Mouse (Mus musculus) T-helper 17 cell (primary cell): ENCODE measurements at regions not wholly inside any gene's neighbourhood (a gene's known extent, or its start where the extent isn't known, plus 50 kb on each side); places are given as distances from the start of the nearest gene placed in this dataset.
"Not testable (repeated sequence)": the region's sequence is repeated elsewhere in the genome, so short reads cannot be mapped to it uniquely, and the experiment has no call there.

Experiments
- in situ Hi-C, 2 experiments: fragments of 300-600 bp; cut with MboI, MseI; formaldehyde crosslinking; loops; 1 replicate in 1 of 2; 2 replicates in 1 of 2; pipeline ENCODE4 v1.15.1; 2025; ENCODE audit warnings: high pct_unique_total_duplicates in 2 of 2

DNA sequence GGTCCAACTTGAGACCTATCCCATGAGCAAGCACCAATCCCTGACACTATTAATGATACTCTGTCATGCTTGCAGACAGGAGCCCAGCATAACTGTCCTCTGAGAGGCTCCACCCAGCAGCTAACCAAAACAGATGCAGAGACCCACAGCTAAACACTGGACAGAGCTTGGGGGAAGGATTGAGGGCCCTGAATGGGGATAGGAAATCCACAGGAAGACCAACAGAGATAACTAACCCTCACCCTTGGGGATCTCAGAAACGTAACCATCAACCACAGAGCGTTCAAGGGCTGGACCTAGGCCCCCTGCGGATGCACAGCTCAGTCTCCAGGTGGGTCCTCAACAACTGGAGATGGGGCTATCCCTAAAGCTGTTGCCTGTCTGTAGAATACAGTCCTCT is 93.7 kb downstream of the Cd24a start:
- in situ Hi-C loops = loop anchor here (5.0 kb wide), 2 partner anchors 74 to 79 kb away; no protein-coding TSS in a partner anchor

DNA sequence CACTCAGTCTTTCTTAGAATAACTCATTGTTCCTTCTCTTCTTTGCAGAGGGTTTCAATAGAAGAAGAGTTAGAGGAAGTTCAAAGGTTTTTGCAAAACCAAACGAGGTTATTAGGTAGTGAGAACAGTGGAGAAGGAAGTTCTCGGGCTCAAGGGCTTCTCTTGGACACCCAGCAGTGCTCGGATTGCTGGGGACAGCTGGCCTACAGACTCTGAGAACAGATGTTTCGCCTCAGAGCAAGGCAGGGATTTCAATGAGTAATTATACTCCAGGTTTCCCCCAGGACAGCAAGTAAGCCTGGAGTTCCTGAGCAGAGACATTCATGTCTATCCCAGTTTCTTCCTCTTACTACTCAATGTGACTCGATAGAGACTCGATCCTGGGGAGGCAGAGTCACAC is 94.4 kb downstream of the Cd24a start:
- in situ Hi-C loops = loop anchor here (5.0 kb wide), 2 partner anchors 75 to 80 kb away; no protein-coding TSS in a partner anchor

DNA sequence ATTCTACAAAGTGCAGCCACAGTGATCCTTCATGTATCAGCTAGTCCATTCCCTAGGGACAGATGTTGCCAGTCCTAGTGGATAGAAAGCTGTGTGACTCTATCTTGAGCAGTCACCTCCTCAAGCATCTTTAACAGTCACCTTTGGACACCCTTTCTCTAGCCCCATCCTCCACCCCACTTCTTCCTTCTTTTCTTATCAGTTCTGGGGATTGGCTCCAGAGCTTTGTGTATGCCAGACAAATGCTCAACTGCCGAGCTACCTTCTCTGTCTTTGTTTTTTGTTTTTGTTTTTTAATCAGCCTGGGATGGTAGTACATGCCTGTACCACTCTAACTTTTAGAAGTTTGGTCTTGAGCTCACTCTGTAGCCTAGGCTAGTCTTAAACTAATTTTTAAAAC is 96.7 kb downstream of the Cd24a start:
- in situ Hi-C loops = loop anchor here (5.0 kb wide), 2 partner anchors 77 to 82 kb away; no protein-coding TSS in a partner anchor

DNA sequence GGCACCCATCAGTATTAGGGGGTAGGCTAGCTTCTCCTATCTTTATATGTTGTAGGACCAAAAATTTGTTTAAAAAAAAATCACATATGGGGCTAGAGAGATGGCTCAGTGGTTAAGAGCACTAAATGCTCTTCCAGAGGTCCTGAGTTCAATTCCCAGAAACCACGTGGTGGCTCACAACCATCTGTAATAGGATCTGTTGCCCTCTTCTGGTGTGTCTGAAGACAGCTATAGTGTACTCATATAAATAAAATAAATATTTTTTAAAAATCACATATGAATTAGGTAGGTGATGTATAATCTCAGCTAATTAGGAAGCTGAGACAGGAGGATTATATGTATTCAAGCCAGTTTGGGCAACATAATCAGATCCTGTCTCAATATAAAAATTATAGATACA is 97.4 kb downstream of the Cd24a start:
- in situ Hi-C loops = not testable (repeated sequence)

- in situ Hi-C loops = no loop called here
These were observed 98.2 kb downstream of the Cd24a start for GRCm38 (mm10) chr10:43676289-43676688.

- in situ Hi-C loops = no loop called here
These were observed 106.4 kb downstream of the Cd24a start for GRCm38 (mm10) chr10:43684247-43685033.

GRCm38 (mm10) chr10:43689161-43689913 is 111.3 kb downstream of the Cd24a start:
- in situ Hi-C loops = no loop called here

DNA sequence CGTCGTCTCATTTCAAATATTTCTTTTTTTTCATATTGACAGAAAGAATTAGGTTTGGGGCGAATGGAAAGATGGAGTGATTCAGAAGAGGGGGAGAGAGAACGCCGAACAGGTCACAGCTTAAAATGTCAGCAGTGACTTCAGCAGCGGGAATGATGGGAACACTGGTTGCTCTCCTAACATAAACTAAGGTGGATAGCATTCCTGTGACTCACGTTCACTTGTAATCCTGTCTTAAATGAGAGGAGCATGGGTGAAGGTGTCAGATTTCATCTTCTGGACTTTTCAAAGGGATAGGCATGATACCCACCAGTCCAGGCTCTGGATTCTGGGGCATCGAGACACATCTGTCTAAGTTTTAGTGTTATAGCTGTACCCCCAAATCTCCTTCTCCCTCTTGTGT is 111.8 kb downstream of the Cd24a start:
- in situ Hi-C loops = no loop called here

GRCm38 (mm10) chr10:43693974-43694373 is 115.9 kb downstream of the Cd24a start:
- in situ Hi-C loops = no loop called here

DNA sequence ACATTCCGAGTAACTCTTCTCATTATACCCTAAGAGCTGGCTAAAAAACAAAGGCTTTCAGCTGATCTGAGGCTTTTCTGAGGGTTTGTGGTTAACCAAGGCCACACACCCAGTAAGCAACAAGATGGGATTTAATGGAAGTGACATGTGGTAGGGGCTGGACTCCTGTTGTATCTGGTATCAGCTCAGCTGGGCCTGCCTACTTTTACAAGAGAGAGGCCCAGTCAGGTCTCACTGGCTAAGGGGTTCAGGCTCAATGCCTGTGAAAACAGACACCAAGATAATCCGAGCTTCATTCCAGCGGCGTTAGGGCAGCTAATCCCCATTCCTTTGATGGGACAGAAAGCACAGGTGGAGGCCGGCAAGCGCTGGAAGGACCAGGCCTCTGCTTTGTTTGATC is 116.4 kb downstream of the Cd24a start:
- in situ Hi-C loops = no loop called here

- in situ Hi-C loops = no loop called here
These were observed 117.4 kb downstream of the Cd24a start for GRCm38 (mm10) chr10:43695470-43695869.

GRCm38 (mm10) chr10:43697917-43698316 is 119.8 kb downstream of the Cd24a start:
- in situ Hi-C loops = no loop called here

GRCm38 (mm10) chr10:43700371-43701289 is 122.5 kb downstream of the Cd24a start:
- in situ Hi-C loops = no loop called here

GRCm38 (mm10) chr10:43702895-43703294 is 124.8 kb downstream of the Cd24a start:
- in situ Hi-C loops = no loop called here

- in situ Hi-C loops = no loop called here
These were observed 128.2 kb downstream of the Cd24a start for GRCm38 (mm10) chr10:43706001-43706988.

DNA sequence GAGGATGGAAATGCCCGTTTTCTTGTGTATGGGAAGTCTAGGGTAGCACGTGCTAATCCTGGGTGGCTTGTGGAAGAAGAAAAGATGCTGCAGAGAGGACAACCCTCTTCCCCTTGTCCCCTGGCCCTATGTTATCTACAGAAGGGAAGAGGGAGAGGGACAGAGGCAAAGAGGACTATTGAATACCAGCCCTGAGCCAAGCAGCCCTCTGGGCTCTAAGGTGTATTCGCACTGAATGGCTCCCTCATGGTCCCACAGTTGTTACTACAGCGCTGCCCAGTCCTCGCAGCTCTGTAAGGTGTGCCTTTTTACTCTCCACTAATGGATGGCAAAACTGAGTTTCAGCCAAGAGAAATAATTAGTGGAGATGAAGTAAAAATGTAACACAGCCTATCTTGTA is 128.9 kb downstream of the Cd24a start:
- in situ Hi-C loops = no loop called here

DNA sequence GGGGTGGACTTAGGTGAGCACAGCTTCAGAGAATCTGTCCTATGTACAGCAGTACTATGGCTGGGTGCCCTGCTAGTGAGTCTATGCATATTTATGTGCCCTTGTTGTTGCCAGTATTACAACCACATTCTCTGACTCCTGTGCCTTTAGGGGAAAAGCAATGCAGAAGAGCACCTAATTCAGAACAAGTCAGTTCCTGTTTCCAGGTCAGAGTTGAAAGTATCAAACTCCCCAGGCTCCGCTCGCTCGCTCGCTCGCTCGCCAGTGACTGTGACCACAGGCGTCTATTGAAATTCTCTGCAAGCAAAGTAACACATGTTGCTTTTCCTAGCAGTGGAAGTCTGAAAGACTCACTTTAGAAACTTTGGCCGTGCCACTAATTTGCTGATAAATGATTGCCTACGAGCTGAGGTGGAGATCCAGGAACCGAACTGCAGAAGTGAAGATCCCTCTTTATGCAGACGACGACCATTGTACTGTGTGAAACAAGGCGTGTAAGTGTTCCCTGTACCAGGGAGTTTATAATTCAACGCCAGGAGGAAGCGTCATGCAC is 129.8 kb downstream of the Cd24a start:
- in situ Hi-C loops = no loop called here

- in situ Hi-C loops = no loop called here
These were observed 131.4 kb downstream of the Cd24a start for GRCm38 (mm10) chr10:43709278-43710033.

- in situ Hi-C loops = no loop called here
These were observed 132.3 kb downstream of the Cd24a start for GRCm38 (mm10) chr10:43710186-43710885.
